Mouse (Mus musculus): ENCODE measurements at regions not wholly inside any gene's neighbourhood (a gene's known extent, or its start where the extent isn't known, plus 50 kb on each side); places are given as distances from the start of the nearest gene placed in this dataset.

GRCm38 (mm10) chr9:56547291-56547977, 129.0 kb downstream of the Hmg20a start:
- DNase-seq = no peak

- DNase-seq = no peak
These were observed 131.4 kb downstream of the Hmg20a start for GRCm38 (mm10) chr9:56549774-56550173.

GRCm38 (mm10) chr9:56550178-56550577, 131.8 kb downstream of the Hmg20a start:
- DNase-seq = no peak

GRCm38 (mm10) chr9:56551376-56552186, 133.2 kb downstream of the Hmg20a start:
- DNase-seq = no peak

DNA sequence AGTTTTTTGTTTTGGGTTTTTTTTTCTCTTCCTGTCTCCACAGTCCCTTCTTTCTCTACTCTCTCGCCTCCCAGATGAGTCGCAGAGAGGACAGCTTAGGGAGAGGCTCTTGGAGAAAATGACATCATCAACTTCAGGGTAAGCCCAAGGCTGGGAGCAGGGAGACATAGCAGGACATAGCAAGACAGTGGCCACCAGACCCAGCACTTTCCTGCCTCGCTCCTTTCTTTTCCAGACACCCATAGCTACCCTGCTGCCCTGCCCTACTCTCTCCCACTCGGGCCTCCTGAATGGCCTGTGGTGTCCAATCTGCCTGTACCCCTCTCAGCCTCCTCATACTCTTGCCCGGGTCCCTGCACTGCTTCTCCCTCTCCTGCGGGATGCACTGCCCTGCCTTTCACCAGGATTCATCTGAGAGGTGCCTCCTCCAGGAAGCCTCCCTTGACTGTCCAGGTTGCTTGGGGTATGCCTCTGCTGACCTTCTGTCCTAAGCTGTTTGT, 133.8 kb downstream of the Hmg20a start:
- no peak for DNase-seq

DNA sequence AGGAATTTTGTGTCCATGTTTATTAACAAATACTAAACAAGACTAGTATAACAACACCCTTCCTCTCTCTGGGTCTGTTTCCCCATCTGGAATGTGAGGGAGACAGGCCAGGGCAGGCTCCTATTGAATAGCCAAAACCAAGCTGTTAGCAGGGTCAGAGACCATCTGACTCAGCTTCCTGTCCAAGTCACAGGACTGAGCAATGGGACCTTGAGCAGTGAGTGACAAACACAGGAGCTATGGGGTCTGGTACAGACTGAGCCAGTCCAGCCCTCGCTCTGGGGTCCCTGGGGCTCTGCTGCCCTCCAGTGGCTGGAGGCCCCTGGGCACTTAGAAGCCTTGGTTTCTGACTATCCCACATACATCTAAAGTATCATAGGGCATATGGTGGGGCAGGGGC, 134.4 kb downstream of the Hmg20a start:
- peak; percentile 69 for DNase-seq

DNA sequence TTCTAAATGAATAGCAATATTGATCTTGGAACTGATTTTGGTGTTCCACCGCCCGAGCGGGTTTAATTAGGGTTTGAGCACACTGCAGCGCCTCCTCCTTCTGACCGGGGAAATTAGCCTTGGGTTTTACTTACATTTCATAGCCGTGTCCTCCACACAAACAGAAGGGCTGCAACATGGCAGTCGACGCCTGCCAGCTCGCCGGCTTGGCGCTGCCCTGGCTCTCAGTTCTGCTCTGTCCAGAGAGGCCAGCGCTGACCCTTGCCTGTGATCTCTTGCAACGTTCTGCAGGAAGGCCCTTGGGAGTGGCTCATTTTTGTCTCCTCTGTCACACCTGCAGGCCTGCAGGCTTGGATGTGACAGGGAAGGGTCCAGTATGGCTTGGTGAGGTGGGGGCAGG, 135.2 kb downstream of the Hmg20a start:
- no peak for DNase-seq

GRCm38 (mm10) chr9:56554096-56554495, 135.7 kb downstream of the Hmg20a start:
- DNase-seq = no peak

DNA sequence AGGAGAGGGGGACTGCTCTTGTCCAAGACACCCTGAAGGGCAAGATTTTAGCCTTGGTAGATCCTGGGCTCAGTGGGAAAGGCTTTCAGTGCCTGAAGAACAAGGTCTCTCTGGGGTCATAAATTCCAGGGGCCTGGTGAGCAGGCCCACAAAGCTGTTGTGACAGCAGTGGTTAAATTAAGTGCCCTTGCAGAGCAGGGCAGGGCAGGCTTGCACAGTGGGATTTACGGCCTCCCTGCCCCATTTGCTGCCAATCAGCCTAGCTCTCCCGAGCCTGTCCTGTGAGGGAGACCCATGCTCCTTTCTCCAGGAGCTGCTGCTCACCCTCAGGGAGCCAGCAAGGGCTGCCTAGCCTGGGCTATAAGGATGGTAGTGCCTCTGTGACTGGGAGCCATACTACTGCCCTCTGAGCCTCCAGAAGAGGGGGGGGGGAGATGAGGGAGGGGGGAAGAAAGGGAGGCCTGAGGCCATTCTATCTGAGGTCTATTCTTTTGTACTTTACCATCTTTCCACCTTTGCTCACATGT, 141.3 kb downstream of the Hmg20a start:
- no peak for DNase-seq

- no peak for DNase-seq
These were observed 144.0 kb downstream of the Hmg20a start for GRCm38 (mm10) chr9:56562440-56562839.

- DNase-seq = no peak
These were observed 145.8 kb downstream of the Hmg20a start for GRCm38 (mm10) chr9:56564048-56564737.

All from right cerebral cortex, postnatal 4 days (tissue).